Mouse (Mus musculus): ENCODE measurements at regions not wholly inside any gene's neighbourhood (a gene's known extent, or its start where the extent isn't known, plus 50 kb on each side); places are given as distances from the start of the nearest gene placed in this dataset.

- TF ChIP-seq CTCF (IDR thresholded peaks at IDR 0.05; ENCODE audit: borderline replicate concordance, insufficient read depth, low read length) (no peak), POLR2A (IDR thresholded peaks at IDR 0.05; ENCODE audit: low read depth, low read length) (no peak)
These were observed 94.9 kb downstream of the Arl4a start for GRCm38 (mm10) chr12:39942910-39943309.

Data from embryonic fibroblast, embryonic 13.5 days (primary cell).